Mouse (Mus musculus) G1E (cell line): ENCODE data around the gene Glrp1. TPM values are rescaled to one million over a fixed set of nuclear protein-coding genes. Genes with fewer than 3 reads are reported as not detected.
A peak's percentile ranks its signal among the peaks of the same experiment; 100 is the strongest.

ENCODE experiments used
- ATAC-seq: 2 replicates; pipeline ENCODE4 v1.8.0; 2016; ENCODE audit warnings: mild to moderate bottlenecking; ENCODE audit not compliant: insufficient number of reproducible peaks, poor library complexity, low FRiP score, severe bottlenecking; ENCODE audit errors: extremely low read depth
- DNase-seq: peaks from one replicate; pipeline ENCODE4 v3.0.0; 2012; ENCODE audit warnings: low spot score
- H3K27me3 ChIP-seq: 2 replicates; pipeline ENCODE4 v1.6.1; 2012; ENCODE audit warnings: mild to moderate bottlenecking, low read length, inconsistent platforms; ENCODE audit not compliant: insufficient read depth
- H3K36me3 ChIP-seq: replicated peaks from 2 replicates; pipeline ENCODE3; 2012; ENCODE audit warnings: mild to moderate bottlenecking, inconsistent platforms
- H3K4me1 ChIP-seq: 2 replicates; pipeline ENCODE4 v1.6.1; 2012; ENCODE audit warnings: low read depth, low read length, inconsistent platforms, mixed read lengths; ENCODE audit not compliant: insufficient read depth
- H3K4me3 ChIP-seq: 2 replicates; pipeline ENCODE4 v1.5.1; 2012; ENCODE audit warnings: low read depth, mild to moderate bottlenecking, inconsistent platforms, low read length, moderate library complexity, mixed read lengths
- H3K9me3 ChIP-seq: replicated peaks from 2 replicates; pipeline ENCODE4 v1.6.1; 2012; ENCODE audit warnings: inconsistent platforms
- CTCF ChIP-seq: IDR thresholded peaks from 2 replicates; pipeline ENCODE4 v1.5.1; 2012; ENCODE audit warnings: low read depth, low read length, inconsistent platforms, mixed read lengths
- GATA1 ChIP-seq: IDR thresholded peaks from 2 replicates; pipeline ENCODE4 v1.6.1; 2012; ENCODE audit warnings: borderline replicate concordance, low read length, inconsistent platforms, mixed read lengths
- GATA2 ChIP-seq: IDR thresholded peaks from 2 replicates; pipeline ENCODE4 v1.6.1; 2012; ENCODE audit warnings: low read depth, low read length, inconsistent platforms, borderline replicate concordance
- POLR2AphosphoS5 ChIP-seq: IDR thresholded peaks from 2 replicates; pipeline ENCODE4 v1.6.1; 2012; ENCODE audit warnings: low read depth, low read length, inconsistent platforms; ENCODE audit not compliant: insufficient replicate concordance
- TAL1 ChIP-seq: conservative IDR thresholded peaks from 2 replicates; pipeline ENCODE4 v1.6.1; 2012; ENCODE audit warnings: low read depth, low read length, inconsistent platforms, mixed read lengths
- polyA plus RNA-seq: library from polyadenylated mRNA; stranded (reverse); fragments of >175 nt; gene quantifications from 2 replicates; pipeline ENCODE4 v1.2.3, GENCODE M21; 2012
- total RNA-seq, 2 experiments: library from RNA; stranded (forward) in 1 of 2; stranded (reverse) in 1 of 2; fragments of 200-1000 nt in 1 of 2; fragments of >200 nt in 1 of 2; fragmentation: Nextera tagmentation in 1 of 2; gene quantifications; 2 replicates each; pipeline ENCODE4 v1.2.3; 2014 to 2017

Glrp1 gene
- total and polyA plus RNA-seq, 3 experiments: 0.16 TPM; not detected in 2

DNA sequence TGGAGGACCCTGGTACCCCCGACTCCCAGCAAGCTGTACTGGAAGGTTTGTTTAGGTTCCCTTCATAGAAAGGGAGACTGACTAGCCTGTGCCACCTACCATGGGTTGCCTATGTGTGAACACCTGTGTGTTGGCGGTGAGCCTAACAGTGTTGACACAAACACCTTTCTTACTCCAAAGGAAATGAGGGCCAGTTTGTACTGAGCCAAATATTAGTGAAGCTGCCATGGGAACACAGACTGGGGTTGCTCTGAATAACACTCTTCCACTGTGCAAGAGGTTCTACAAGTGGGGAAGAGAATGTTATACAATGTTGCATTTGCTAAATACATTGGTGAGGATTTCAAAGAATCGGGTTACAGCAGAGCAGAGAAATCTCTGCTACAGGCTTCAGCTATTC lies 46.6 kb downstream of the Glrp1 start:
- no peaks in the 10 kb centered on the region for H3K9me3 ChIP-seq
- no peak for DNase-seq
- ATAC-seq: no peak
- no peaks in the 10 kb centered on the region for H3K36me3 ChIP-seq
- peaks cover 17% of the 10 kb centered on the region for H3K27me3 ChIP-seq
- H3K4me3 ChIP-seq: no peak overlapping the region
- TF ChIP-seq TAL1 (no peak), POLR2AphosphoS5 (no peak), GATA2 (no peak), GATA1 (no peak), CTCF (no peak)
- peaks cover 3% of the 10 kb centered on the region; the same call in 1 of the 2 replicates for H3K4me1 ChIP-seq

DNA sequence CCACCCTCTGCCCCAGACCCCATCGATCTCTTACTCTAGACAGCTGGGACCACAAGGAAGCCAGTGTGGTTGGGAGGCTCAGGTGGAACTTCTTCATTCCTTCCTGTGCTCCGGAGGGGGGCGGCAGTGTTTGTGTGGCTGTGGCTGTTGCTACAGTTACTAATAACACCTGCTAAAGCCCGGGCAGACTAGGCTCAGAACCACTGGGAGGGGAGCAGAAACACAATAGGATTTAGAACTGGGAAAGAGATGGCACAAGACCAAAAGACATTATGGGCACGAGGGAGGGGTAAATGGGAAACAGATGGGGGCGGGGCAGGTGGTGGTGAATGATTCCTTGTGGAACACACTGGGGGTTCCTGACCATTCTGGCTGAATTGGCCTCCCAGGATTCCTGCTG lies 47.4 kb downstream of the Glrp1 start:
- peaks cover 3% of the 10 kb centered on the region; the same call in 1 of the 2 replicates for H3K4me1 ChIP-seq
- TF ChIP-seq TAL1 (no peak), GATA2 (no peak), POLR2AphosphoS5 (no peak), GATA1 (no peak), CTCF (no peak)
- H3K4me3 ChIP-seq: no peak overlapping the region
- no peak for DNase-seq
- no peaks in the 10 kb centered on the region for H3K36me3 ChIP-seq
- H3K9me3 ChIP-seq: no peaks in the 10 kb centered on the region
- ATAC-seq: no peak
- peaks cover 12% of the 10 kb centered on the region for H3K27me3 ChIP-seq

DNA sequence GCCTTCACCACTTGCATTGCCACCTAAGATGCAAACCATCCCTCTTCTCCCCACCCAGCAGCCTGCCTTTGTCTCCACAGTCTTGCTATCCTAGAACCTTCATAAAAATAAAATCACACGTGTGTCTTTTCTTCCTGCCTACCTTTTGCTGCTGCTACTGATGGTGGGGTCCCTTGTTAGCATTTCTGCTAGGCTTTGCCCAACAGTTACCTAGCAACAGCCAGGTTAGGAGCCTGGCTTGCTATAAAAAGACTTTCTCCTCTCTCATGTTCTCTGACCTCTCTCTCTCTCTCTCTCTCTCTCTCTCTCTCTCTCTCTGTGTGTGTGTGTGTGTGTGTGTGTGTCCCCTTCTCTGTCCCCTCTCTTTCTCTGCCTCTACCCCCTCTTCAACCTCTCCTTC lies 48.8 kb downstream of the Glrp1 start:
- no peak for DNase-seq
- ATAC-seq: no peak
- Histone ChIP-seq H3K27me3 (peaks cover 12% of the 10 kb centered on the region), H3K4me3 (no peak overlapping the region), H3K9me3 (no peaks in the 10 kb centered on the region), H3K36me3 (no peaks in the 10 kb centered on the region), H3K4me1 (peaks cover 3% of the 10 kb centered on the region; the same call in 1 of the 2 replicates)
- no peak for TF ChIP-seq GATA1

DNA sequence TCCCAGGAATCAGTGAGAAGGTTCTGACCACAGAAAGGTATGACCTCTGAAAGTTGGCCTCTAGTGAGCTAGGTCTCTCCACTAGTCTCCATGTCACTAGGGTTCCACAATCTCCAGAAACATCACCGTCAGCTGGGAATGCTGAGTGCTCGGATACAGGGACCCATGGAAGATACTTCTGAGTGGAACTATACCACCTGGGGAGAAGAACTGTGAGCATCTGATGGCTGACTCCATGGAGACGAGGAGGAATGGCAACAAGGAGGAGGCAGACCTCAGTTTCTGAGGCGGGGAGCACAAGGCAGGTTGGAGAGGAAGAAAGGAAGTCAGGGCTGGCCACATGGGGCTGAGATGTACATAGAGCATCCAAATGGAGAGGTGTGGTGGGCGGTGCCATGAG lies 50.2 kb downstream of the Glrp1 start:
- TF ChIP-seq POLR2AphosphoS5: no peak
- no peak for TF ChIP-seq TAL1
- no peak for TF ChIP-seq GATA1
- TF ChIP-seq GATA2: no peak
- no peak for TF ChIP-seq CTCF
- H3K27me3 ChIP-seq: peaks cover 14% of the 10 kb centered on the region
- no peak for ATAC-seq
- no peak for DNase-seq
- no peaks in the 10 kb centered on the region for H3K9me3 ChIP-seq
- H3K36me3 ChIP-seq: no peaks in the 10 kb centered on the region
- H3K4me1 ChIP-seq: no peaks in the 10 kb centered on the region; the same call in 1 of the 2 replicates
- no peak overlapping the region for H3K4me3 ChIP-seq

- Histone ChIP-seq H3K36me3 (no peaks in the 10 kb centered on the region), H3K27me3 (peaks cover 10% of the 10 kb centered on the region), H3K4me1 (no peaks in the 10 kb centered on the region; the same call in 1 of the 2 replicates), H3K4me3 (no peak overlapping the region), H3K9me3 (no peaks in the 10 kb centered on the region)
- TF ChIP-seq CTCF: no peak
- no peak for TF ChIP-seq POLR2AphosphoS5
- no peak for TF ChIP-seq GATA1
- TF ChIP-seq TAL1: no peak
- TF ChIP-seq GATA2: no peak
- DNase-seq: no peak
- no peak for ATAC-seq
These were observed 50.7 kb downstream of the Glrp1 start for GRCm38 (mm10) chr1:88459196-88459595.

- DNase-seq (peak; percentile 72), ATAC-seq (peak; percentile 57; the same call in 1 of the 2 replicates)
- Histone ChIP-seq H3K4me1 (peaks cover 2% of the 10 kb centered on the region; the same call in 1 of the 2 replicates), H3K27me3 (peaks cover 10% of the 10 kb centered on the region; the same call in 1 of the 2 replicates), H3K9me3 (no peaks in the 10 kb centered on the region), H3K4me3 (no peak overlapping the region), H3K36me3 (no peaks in the 10 kb centered on the region)
- TF ChIP-seq CTCF (peak; percentile 77), TAL1 (no peak)
These were observed 53.3 kb downstream of the Glrp1 start for GRCm38 (mm10) chr1:88456451-88457072.

DNA sequence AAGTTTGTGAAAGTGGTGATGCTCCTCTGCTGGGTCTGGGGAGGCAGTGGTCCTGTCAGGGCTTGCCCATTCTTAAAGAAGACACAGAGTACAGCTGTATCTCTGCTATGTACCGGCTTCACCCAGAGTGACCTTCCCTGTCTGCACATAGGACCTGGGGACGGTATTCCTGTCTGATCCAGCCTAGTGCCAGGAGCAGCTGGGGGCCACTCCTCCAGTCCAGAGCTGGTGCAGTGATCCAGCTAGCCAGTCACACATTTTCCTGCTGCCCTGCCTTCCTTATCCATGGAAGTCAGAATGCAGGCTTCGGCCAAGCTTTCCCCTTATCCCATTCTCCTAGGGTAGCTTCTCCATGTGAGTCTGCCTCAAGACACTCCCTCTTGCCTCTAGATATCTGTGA lies 54.1 kb downstream of the Glrp1 start:
- DNase-seq: no peak
- Histone ChIP-seq H3K27me3 (peaks cover 10% of the 10 kb centered on the region; the same call in 1 of the 2 replicates), H3K36me3 (no peaks in the 10 kb centered on the region), H3K4me3 (no peak overlapping the region), H3K9me3 (no peaks in the 10 kb centered on the region), H3K4me1 (peaks cover 2% of the 10 kb centered on the region; the same call in 1 of the 2 replicates)
- TF ChIP-seq GATA1: no peak
- TF ChIP-seq CTCF: no peak
- TF ChIP-seq POLR2AphosphoS5: no peak
- TF ChIP-seq TAL1: no peak
- TF ChIP-seq GATA2: no peak
- ATAC-seq: no peak
